Mouse (Mus musculus) limb, embryonic 11.5 days (tissue): Measurements from ENCODE around the gene Ror1. TPM values are rescaled to one million over a fixed set of nuclear protein-coding genes. Genes with fewer than 3 reads are reported as not detected.
A peak's percentile ranks its signal among the peaks of the same experiment; 100 is the strongest.

ENCODE experiments used
- ATAC-seq: fragments of 200-750 bp; cut with Nextera tagmentation; 2 replicates; pipeline ENCODE4 v1.8.0; 2017; ENCODE audit warnings: low read depth; ENCODE audit not compliant: insufficient number of reproducible peaks, low FRiP score, low TSS enrichment
- DNase-seq: peaks from one replicate; pipeline ENCODE4 v3.0.0-alpha.2; 2015; ENCODE audit warnings: low spot score
- H3K27ac ChIP-seq: fragments of 300-500 bp; sonication (generic); replicated peaks from 2 replicates; pipeline ENCODE4 v1.5.1; 2014; ENCODE audit warnings: low read depth, mild to moderate bottlenecking, low read length
- H3K27me3 ChIP-seq: fragments of 300-500 bp; sonication (generic); 2 replicates; pipeline ENCODE4 v1.6.1; 2014; ENCODE audit warnings: mild to moderate bottlenecking, low read length, mixed read lengths; ENCODE audit not compliant: control insufficient read depth, insufficient read depth
- H3K36me3 ChIP-seq: fragments of 300-500 bp; sonication (generic); 2 replicates; pipeline ENCODE4 v1.6.1; 2014; ENCODE audit warnings: mild to moderate bottlenecking, low read length, moderate library complexity, mixed read lengths; ENCODE audit not compliant: control insufficient read depth, insufficient read depth
- H3K4me1 ChIP-seq: fragments of 300-500 bp; sonication (generic); 2 replicates; pipeline ENCODE4 v1.6.1; 2014; ENCODE audit warnings: low read length, mixed read lengths; ENCODE audit not compliant: control insufficient read depth, insufficient read depth
- H3K4me2 ChIP-seq: fragments of 300-500 bp; sonication (generic); 2 replicates; pipeline ENCODE4 v1.6.1; 2014; ENCODE audit warnings: low read depth, mild to moderate bottlenecking, moderate library complexity; ENCODE audit not compliant: severe bottlenecking
- H3K4me3 ChIP-seq: fragments of 300-500 bp; sonication (generic); 2 replicates; pipeline ENCODE4 v1.5.1; 2014; ENCODE audit warnings: low read depth, low read length
- H3K9ac ChIP-seq: fragments of 300-500 bp; sonication (generic); 2 replicates; pipeline ENCODE4 v1.6.1; 2014; ENCODE audit warnings: mild to moderate bottlenecking, low read length
- H3K9me3 ChIP-seq: fragments of 300-500 bp; sonication (generic); 2 replicates; pipeline ENCODE4 v1.6.1; 2016; ENCODE audit warnings: low read length; ENCODE audit not compliant: control insufficient read depth
- WGBS: fragments of 180-500 bp; shearing (Covaris S2); extraction: QIAGEN DNeasy Blood & Tissue Kit; methylation state at CpG from one replicate; pipeline ENCODE4 v1.1.7; 2014; 5-methylcytosine and 5-hydroxymethylcytosine counted together
- polyA plus RNA-seq: library from polyadenylated mRNA; unstranded; fragments of >200 nt; fragmentation: Nextera tagmentation; extraction: Ambion mirVana; gene quantifications from 2 replicates; pipeline ENCODE4 v1.2.1, GENCODE M21; 2014

The Ror1 gene
- polyA plus RNA-seq, 1 experiment from 2014 or later: 12.6 TPM

GRCm38 (mm10) chr4:100196255-100196793 lies 100.7 kb downstream of the Ror1 start:
- Histone ChIP-seq H3K9ac (no peak overlapping the region), H3K27ac (no peak overlapping the region), H3K4me2 (no peak overlapping the region), H3K9me3 (no peaks in the 10 kb centered on the region), H3K36me3 (no peaks in the 10 kb centered on the region), H3K27me3 (no peaks in the 10 kb centered on the region), H3K4me1 (peaks cover 5% of the 10 kb centered on the region; the same call in 1 of the 2 replicates), H3K4me3 (no peak overlapping the region)
- WGBS: 64% methylated on average over 5 of the region's 5 CpGs
- ATAC-seq (no peak), DNase-seq (no peak)

- Histone ChIP-seq H3K36me3 (no peaks in the 10 kb centered on the region), H3K9me3 (no peaks in the 10 kb centered on the region), H3K4me2 (no peak overlapping the region), H3K27ac (no peak overlapping the region), H3K27me3 (no peaks in the 10 kb centered on the region), H3K4me1 (peaks cover 15% of the 10 kb centered on the region), H3K9ac (no peak overlapping the region), H3K4me3 (no peak overlapping the region)
- ATAC-seq (no peak), DNase-seq (no peak)
- 79% methylated on average over 2 of the region's 2 CpGs for WGBS
Measured at GRCm38 (mm10) chr4:100198275-100198674, 102.7 kb downstream of the Ror1 start.

GRCm38 (mm10) chr4:100201322-100201721 lies 105.7 kb downstream of the Ror1 start:
- 8% methylated on average over 2 of the region's 2 CpGs for WGBS
- Histone ChIP-seq H3K9me3 (no peaks in the 10 kb centered on the region), H3K9ac (no peak overlapping the region), H3K4me3 (no peak overlapping the region), H3K4me2 (no peak overlapping the region), H3K36me3 (no peaks in the 10 kb centered on the region), H3K27ac (no peak overlapping the region), H3K4me1 (peaks cover 23% of the 10 kb centered on the region), H3K27me3 (no peaks in the 10 kb centered on the region)
- DNase-seq: peak; percentile 31
- ATAC-seq: peak; percentile 59; the same call in 1 of the 2 replicates

- H3K27ac ChIP-seq: no peak overlapping the region
- 52% methylated on average over 5 of the region's 5 CpGs for WGBS
- H3K4me2 ChIP-seq: no peak overlapping the region
- H3K9me3 ChIP-seq: no peaks in the 10 kb centered on the region
- H3K4me1 ChIP-seq: peaks cover 23% of the 10 kb centered on the region
- ATAC-seq (no peak), DNase-seq (no peak)
- H3K9ac ChIP-seq: no peak overlapping the region
- no peaks in the 10 kb centered on the region for H3K36me3 ChIP-seq
- H3K27me3 ChIP-seq: no peaks in the 10 kb centered on the region
- H3K4me3 ChIP-seq: no peak overlapping the region
Measured at GRCm38 (mm10) chr4:100203066-100203465, 107.5 kb downstream of the Ror1 start.

GRCm38 (mm10) chr4:100203688-100204087 lies 108.1 kb downstream of the Ror1 start:
- Histone ChIP-seq H3K36me3 (no peaks in the 10 kb centered on the region), H3K4me3 (no peak overlapping the region), H3K9ac (no peak overlapping the region), H3K27ac (peak overlapping the region; percentile 8; the same call in 1 of the 2 replicates), H3K4me2 (no peak overlapping the region), H3K9me3 (no peaks in the 10 kb centered on the region), H3K4me1 (peaks cover 23% of the 10 kb centered on the region), H3K27me3 (no peaks in the 10 kb centered on the region)
- DNase-seq: peak; percentile 67
- WGBS: 5% methylated on average over 5 of the region's 5 CpGs
- ATAC-seq: peak; percentile 77; the same call in 1 of the 2 replicates

- WGBS: 27% methylated on average over 12 of the region's 12 CpGs
- no peak overlapping the region for H3K9ac ChIP-seq
- H3K4me3 ChIP-seq: no peak overlapping the region
- DNase-seq (peak; percentile 55), ATAC-seq (no peak)
- no peaks in the 10 kb centered on the region for H3K9me3 ChIP-seq
- no peak overlapping the region for H3K4me2 ChIP-seq
- no peaks in the 10 kb centered on the region for H3K36me3 ChIP-seq
- H3K27me3 ChIP-seq: no peaks in the 10 kb centered on the region
- H3K4me1 ChIP-seq: peaks cover 23% of the 10 kb centered on the region
- H3K27ac ChIP-seq: no peak overlapping the region
Measured at GRCm38 (mm10) chr4:100204381-100204780, 108.8 kb downstream of the Ror1 start.

GRCm38 (mm10) chr4:100208081-100208480 lies 112.5 kb downstream of the Ror1 start:
- Histone ChIP-seq H3K9me3 (no peaks in the 10 kb centered on the region), H3K4me1 (peaks cover 9% of the 10 kb centered on the region), H3K9ac (no peak overlapping the region), H3K27ac (no peak overlapping the region), H3K27me3 (no peaks in the 10 kb centered on the region), H3K4me3 (no peak overlapping the region), H3K4me2 (no peak overlapping the region), H3K36me3 (no peaks in the 10 kb centered on the region)
- WGBS: 53% methylated on average over 4 of the region's 4 CpGs
- no peak for DNase-seq
- ATAC-seq: no peak

- H3K9me3 ChIP-seq: no peaks in the 10 kb centered on the region
- no peak overlapping the region for H3K4me3 ChIP-seq
- H3K36me3 ChIP-seq: no peaks in the 10 kb centered on the region
- H3K4me2 ChIP-seq: no peak overlapping the region
- H3K27ac ChIP-seq: no peak overlapping the region
- no peak for DNase-seq
- ATAC-seq: no peak
- H3K27me3 ChIP-seq: no peaks in the 10 kb centered on the region
- peaks cover 5% of the 10 kb centered on the region for H3K4me1 ChIP-seq
- no peak overlapping the region for H3K9ac ChIP-seq
- WGBS: 79% methylated on average over 4 of the region's 4 CpGs
Measured at GRCm38 (mm10) chr4:100209106-100209505, 113.5 kb downstream of the Ror1 start.

GRCm38 (mm10) chr4:100211331-100211730 lies 115.7 kb downstream of the Ror1 start:
- H3K9me3 ChIP-seq: no peaks in the 10 kb centered on the region
- peaks cover 5% of the 10 kb centered on the region for H3K4me1 ChIP-seq
- H3K4me3 ChIP-seq: no peak overlapping the region
- H3K27me3 ChIP-seq: no peaks in the 10 kb centered on the region
- DNase-seq (no peak), ATAC-seq (no peak)
- H3K27ac ChIP-seq: no peak overlapping the region
- H3K36me3 ChIP-seq: no peaks in the 10 kb centered on the region
- H3K4me2 ChIP-seq: no peak overlapping the region
- WGBS: 79% methylated on average over 4 of the region's 4 CpGs
- no peak overlapping the region for H3K9ac ChIP-seq
